Mouse (Mus musculus) gastrocnemius, postnatal 14 days (tissue): ENCODE measurements around the gene Mybph. TPM values are rescaled to one million over a fixed set of nuclear protein-coding genes. Genes with fewer than 3 reads are reported as not detected.
"Not testable (repeated sequence)": the region's sequence is repeated elsewhere in the genome, so short reads cannot be mapped to it uniquely, and the experiment has no call there.

ENCODE experiments used
- DNase-seq: peaks from one replicate; pipeline ENCODE4 v3.0.0; 2021; ENCODE audit warnings: mixed read lengths
- intact Hi-C: fragments of 180-260 bp; cut with DNase I; formaldehyde crosslinking; loops from one replicate; pipeline ENCODE4 v1.15.1; 2025; ENCODE audit warnings: low total_unique reads
- total RNA-seq, 2 experiments: library from RNA; stranded (reverse); gene quantifications; 2 replicates each; pipeline ENCODE4 v1.2.3; 2021

Mybph gene
- total RNA-seq, 2 experiments from 2014 or later = 716 to 830 TPM

DNA sequence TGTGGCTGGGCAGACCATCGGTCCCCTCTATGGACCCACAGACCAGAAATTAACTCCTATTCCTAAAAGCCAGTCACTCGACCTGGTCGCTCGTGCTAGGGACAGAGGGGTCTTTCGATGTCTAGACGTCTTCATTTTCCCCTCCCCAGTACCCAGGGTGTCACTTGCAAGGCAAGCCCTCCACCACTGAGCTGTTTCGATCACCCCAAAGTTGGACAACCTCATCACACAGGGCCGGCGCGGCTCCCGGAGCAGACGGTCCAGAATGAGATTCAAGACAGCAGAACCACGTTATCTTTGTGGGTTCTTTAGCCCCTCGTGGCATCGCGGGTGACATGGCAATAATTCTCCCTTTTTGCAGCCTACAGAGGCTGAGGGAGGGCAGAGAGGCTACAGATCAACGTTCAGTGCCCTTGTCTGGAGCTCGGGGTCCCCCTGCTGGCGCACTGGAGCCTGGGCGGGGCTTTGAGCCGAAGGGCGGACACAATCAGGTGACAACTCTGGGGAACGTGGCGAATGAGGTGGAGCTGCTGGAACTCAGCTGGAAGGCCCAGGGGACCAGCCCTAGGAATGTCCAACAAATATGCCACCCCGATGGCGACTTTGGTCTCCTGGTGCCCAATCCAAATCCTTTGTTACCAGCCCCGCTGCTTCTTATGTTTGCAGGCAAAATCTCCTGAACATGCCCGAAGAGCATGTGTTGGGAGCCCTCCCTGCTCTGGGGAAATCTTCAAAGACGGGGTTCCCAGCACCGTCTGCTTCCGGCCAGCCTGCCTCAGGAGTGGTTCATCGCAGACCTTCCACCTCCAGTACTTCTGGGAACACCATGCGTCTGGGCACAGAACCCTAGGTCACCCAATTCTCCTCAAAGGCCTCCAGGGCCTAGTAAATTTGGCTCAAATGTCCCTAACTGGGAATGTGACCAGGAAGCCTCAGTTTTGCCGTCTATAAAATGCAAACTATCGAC lies 51.0 kb downstream of the Mybph start:
- peak; percentile 93 for DNase-seq
- intact Hi-C loops = loop anchor here (5.0 kb wide), 2 partner anchors 78 to 92 kb away; no protein-coding TSS in a partner anchor

DNA sequence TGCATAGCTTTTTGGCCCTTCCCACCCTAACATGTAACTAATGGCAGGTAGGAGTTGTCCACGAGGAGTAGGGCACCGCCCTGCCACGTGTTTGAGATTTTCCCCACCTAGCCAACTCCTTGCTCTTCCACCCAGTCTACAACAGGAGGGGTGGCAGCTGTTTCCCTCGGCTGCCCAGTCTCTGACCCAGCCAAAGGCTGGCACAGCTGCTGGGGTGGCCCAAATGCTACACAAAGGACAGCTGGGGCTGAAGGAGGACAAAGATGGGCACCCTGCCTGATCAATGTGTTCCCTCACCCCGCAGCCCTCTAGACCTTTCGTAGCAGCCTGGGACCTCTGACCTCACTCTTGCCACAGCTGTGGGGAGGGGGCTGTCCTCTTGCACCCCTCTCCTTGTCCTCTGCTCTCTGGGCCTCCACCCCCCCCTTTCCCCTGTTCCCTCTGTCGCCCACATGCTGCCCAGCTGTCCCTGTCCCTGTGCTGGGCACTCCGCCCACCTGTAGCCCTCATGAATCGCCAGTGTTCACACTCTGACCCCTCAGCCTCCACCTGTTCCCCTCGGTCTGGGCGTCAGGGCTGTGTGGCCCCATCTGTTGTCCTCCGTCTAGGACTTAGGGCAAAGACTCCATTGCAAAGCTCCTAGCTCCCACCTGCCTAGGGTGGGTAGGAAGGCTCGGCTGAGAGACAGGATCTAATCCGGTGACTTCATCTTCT lies 51.9 kb downstream of the Mybph start:
- DNase-seq = peak; percentile 72
- intact Hi-C loops = no loop called here

DNA sequence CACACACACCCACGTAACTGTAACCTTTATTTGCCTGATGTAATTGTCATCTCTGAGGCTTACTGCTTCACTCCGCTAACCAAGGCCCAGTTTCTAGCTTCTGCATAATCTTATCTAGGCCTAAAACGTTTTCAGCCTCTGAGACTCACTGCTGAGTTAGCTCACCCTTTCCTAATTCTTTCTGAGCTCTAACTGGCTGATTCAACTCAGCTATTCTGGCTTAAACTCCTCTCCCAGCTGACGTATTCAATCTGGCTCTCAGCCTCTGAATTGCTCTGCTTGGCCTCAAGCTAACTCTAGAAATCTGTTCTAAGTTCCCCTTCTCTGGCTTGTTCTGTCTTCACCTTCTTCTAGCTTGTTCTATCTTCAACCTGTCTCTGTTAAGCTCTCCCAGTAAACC lies 53.3 kb downstream of the Mybph start:
- intact Hi-C loops = no loop called here

DNA sequence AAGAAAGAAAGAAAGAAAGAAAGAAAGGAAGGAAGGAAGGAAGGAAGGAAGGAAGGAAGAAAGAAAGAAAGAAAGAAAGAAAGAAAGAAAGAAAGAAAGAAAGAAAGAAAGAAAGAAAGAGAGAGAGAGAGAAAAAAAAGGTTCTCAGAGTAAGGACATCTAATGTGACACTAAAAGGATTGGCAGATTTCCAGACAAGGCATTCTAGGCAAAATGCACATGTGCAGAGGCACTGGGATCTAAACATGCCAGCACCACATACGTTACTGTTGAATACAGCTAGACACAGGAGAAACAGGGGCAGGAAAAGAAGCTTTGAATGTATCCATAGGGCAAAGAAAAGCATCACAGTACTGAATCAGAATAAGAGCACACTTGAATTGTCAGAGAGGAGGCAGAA lies 56.4 kb downstream of the Mybph start:
- DNase-seq, intact Hi-C loops: not testable (repeated sequence)

More for the DNA sequence above, 53.3 kb downstream of the Mybph start:
- no peak for DNase-seq

Other genes with a start within 250 kb of the Mybph start
- gene Fmod, start 156.2 kb upstream of the Mybph start, total RNA-seq = 100 to 1,000 TPM; 197 to 203 TPM
- 10 to 100 TPM; 19.7 to 44.2 TPM for gene Btg2, start 114.3 kb upstream of the Mybph start, total RNA-seq
- gene Chit1, start 82.2 kb upstream of the Mybph start, total RNA-seq = not detected
- gene Chil1, start 11.3 kb upstream of the Mybph start, total RNA-seq = 1 to 10 TPM; 1.4 to 2.0 TPM
- gene Adora1, start 42.0 kb downstream of the Mybph start, total RNA-seq = under 1 TPM; 0.58 to 0.78 TPM
- 10 to 100 TPM; 67.9 to 75.3 TPM for gene Myog, start 96.5 kb downstream of the Mybph start, total RNA-seq
- gene Ppfia4, start 139.5 kb downstream of the Mybph start, total RNA-seq = 1 to 10 TPM; 4.3 to 6.7 TPM
- gene Tmem183a, start 168.5 kb downstream of the Mybph start, total RNA-seq = 10 to 100 TPM; 13.8 to 19.5 TPM
- gene 4933406M09Rik, start 192.5 kb downstream of the Mybph start, total RNA-seq = not detected
- 100 to 1,000 TPM; 109 to 120 TPM for gene Cyb5r1, start 212.1 kb downstream of the Mybph start, total RNA-seq
- gene Adipor1, start 221.9 kb downstream of the Mybph start, total RNA-seq = 100 to 1,000 TPM; 121 to 123 TPM